Mouse (Mus musculus): ENCODE measurements around the gene Nme7. TPM values are rescaled to one million over a fixed set of nuclear protein-coding genes. Genes with fewer than 3 reads are reported as not detected.

The Nme7 gene
- total RNA-seq, 2 experiments from 2014 or later = 22.7 to 24.9 TPM

DNA sequence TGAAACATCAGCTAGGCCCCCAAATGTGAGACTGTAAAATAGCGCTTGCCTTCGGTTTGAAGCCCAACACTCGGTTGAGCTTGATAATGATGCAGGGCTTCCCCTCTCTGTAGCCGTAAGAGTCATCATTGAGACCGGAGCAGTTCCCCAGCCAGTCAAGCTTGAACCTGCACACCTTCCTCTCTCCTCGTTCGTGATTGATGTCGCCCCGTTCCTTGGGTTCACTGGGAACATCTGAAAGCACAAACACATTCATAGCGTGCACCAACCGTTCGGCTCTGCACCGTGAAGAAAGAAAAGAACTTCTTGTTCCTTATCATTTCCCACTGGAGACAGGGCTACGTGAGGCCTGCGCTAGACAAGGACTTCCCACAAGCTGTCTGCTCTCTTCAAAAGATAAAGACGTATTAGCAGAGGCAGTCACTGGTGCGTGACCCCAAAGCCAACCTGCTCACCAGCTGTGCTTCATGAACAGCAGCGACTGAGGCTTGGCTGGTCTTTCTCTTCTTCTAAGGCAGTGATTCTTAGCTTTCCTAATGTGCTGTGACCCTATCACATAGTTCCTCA is 137.6 kb downstream of the Nme7 start:
- no peak for TF ChIP-seq CTCF (IDR thresholded peaks at IDR 0.05)
- DNase-seq (ENCODE audit: extremely low spot score in 1 of 2, low spot score in 2 of 2) = no peak
- no peak overlapping the region for H3K4me3 ChIP-seq
- intact Hi-C loops (cut with DNase I) = no loop called here
- no peak overlapping the region for H3K27ac ChIP-seq

DNA sequence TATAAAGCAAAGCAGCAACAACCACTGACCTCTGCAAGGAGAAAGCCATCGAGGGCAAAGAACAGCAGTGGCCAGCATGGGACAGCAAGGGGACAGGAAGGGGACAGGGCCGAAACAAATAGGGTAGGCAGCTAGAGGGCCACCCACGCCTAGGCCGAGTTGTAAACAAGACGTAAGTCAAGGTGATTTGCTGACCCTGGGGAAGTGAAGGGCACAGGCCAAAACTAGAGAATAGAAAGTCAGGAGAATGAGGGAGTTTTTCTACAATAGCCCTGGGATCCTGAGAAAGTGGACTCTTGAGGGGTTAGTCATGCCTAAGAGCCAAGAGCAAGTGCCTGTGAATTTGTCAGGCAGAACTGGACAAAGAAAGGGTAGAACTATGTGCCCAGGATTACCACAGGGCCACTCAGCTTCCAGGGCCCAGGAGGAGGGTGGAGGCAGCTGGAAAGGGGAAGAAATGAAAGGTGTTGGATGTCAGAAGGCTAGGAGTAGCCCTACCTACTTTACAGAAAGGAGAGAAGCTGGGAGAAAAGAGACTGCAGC is 141.8 kb downstream of the Nme7 start:
- no peak for TF ChIP-seq CTCF (IDR thresholded peaks at IDR 0.05)
- no peak for DNase-seq (ENCODE audit: extremely low spot score in 1 of 2, low spot score in 2 of 2)
- no peak overlapping the region for H3K4me3 ChIP-seq
- intact Hi-C loops (cut with DNase I) = no loop called here
- 0 out of 2 replicates have a peak overlapping the region, but pooled peaks have one; percentile 19 for H3K27ac ChIP-seq

DNA sequence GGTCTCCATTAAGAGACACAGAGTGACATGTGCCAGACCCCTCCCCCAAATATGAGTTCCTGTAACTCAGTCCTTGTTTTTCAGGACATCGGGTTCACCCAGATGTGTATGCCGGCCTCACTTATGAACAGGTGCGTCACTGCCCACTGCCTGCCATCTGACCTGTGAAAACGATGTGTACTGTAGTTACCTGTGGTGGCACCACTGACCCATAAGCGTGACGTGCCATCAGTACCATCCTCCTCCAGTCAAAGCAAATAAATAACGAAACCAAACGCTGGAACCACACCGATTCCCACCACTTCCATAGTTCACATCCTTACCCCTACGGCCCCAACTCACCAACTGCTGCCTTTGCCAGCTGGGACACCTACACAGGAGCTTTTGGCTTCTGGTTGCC is 142.6 kb downstream of the Nme7 start:
- no peak for TF ChIP-seq CTCF (IDR thresholded peaks at IDR 0.05)
- DNase-seq (ENCODE audit: extremely low spot score in 1 of 2, low spot score in 2 of 2) = no peak
- H3K4me3 ChIP-seq = 0 out of 2 replicates have a peak overlapping the region, but pooled peaks have one; percentile 11
- intact Hi-C loops (cut with DNase I) = no loop called here
- H3K27ac ChIP-seq = no peak overlapping the region; the same call in 1 of the 2 replicates

DNA sequence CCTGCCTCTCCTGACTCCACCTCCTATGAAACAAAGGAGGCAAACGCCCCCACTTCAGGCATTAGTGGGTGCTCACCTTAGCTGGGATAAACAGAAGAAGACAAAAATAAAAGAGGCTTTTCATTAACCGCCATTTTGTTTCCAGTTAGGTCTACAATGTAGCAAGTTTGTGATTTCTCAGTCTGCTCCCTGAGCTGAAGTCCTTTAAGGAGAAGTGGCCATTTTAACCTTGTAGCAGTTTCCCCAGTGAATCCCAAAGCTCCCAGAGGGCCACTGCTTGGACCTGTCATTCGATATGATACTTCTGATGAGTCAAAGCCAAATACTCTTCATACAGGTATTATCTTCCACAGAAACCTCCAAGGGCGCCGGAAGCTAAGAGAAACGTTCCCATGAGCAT is 143.6 kb downstream of the Nme7 start:
- TF ChIP-seq CTCF (IDR thresholded peaks at IDR 0.05) = no peak
- no peak for DNase-seq (ENCODE audit: extremely low spot score in 1 of 2, low spot score in 2 of 2)
- H3K4me3 ChIP-seq = no peak overlapping the region
- intact Hi-C loops (cut with DNase I) = no loop called here
- H3K27ac ChIP-seq = no peak overlapping the region; the same call in 1 of the 2 replicates

DNA sequence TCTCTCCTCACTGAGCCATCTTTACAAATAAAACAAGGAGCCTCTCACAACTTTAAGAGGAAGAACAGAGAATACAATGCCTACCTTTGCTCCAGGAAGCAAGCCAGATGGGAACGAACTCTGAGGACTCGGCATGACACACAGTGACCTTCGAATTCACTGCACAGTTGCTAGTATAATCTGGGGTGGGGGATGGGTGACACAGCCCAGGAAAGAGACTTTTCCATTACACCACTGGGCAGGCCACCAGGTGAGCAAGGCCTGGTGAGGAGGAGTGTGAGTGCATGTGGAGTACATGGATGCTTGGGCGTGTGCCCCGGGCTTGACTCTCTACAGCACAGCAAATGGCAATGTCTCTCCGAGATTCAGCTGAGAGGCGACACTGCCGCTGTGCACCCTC is 145.7 kb downstream of the Nme7 start:
- Histone ChIP-seq H3K27ac (no peak overlapping the region; the same call in 1 of the 2 replicates), H3K4me3 (peak overlapping the region; percentile 2; the same call in 1 of the 2 replicates)
- no peak for DNase-seq (ENCODE audit: extremely low spot score in 1 of 2, low spot score in 2 of 2)
- intact Hi-C loops (cut with DNase I) = no loop called here
- no peak for TF ChIP-seq CTCF (IDR thresholded peaks at IDR 0.05)

DNA sequence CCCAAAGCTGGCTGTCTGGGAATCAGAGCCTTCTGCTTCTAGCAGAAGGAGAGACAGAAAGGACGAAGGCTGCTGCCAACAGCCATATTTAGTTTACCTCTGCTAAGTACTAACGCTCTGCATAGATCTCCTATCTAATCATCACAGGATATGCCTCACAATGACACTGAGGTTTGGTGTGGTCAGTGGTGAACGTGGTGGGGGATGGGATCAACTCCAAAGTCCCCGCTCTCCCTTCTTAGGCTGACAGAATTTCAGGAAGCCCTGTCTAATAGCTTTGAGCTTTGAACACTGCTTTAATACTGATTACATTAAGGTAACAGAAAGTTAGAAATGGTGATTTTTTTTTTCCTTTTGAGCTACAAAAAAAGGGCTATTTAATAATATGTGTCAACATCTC is 146.3 kb downstream of the Nme7 start:
- Histone ChIP-seq H3K4me3 (peak overlapping the region; percentile 2; the same call in 1 of the 2 replicates), H3K27ac (no peak overlapping the region; the same call in 1 of the 2 replicates)
- no peak for DNase-seq (ENCODE audit: extremely low spot score in 1 of 2, low spot score in 2 of 2)
- no peak for TF ChIP-seq CTCF (IDR thresholded peaks at IDR 0.05)
- intact Hi-C loops (cut with DNase I) = no loop called here

DNA sequence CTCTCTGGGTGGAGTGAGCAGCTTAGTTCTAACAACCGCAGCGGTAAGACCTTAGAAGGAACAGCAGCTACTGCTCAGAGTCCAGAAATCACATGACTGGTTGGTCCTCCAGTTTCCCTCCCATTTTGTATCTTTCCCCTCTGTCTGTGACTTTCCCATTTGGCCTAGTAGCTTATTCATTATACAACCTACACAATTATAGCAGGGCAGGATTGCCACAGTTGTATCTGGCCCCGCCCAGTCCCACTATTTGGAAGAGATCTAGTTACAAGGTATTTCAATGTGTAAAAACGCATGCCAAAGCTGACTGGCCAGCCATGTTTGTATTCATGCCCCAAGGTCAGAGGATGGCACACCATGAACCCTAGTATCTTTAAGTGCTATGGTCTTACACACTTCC is 146.7 kb downstream of the Nme7 start:
- TF ChIP-seq CTCF (IDR thresholded peaks at IDR 0.05) = no peak
- H3K27ac ChIP-seq = no peak overlapping the region; the same call in 1 of the 2 replicates
- H3K4me3 ChIP-seq = no peak overlapping the region; the same call in 1 of the 2 replicates
- DNase-seq (ENCODE audit: extremely low spot score in 1 of 2, low spot score in 2 of 2) = no peak
- intact Hi-C loops (cut with DNase I) = no loop called here

DNA sequence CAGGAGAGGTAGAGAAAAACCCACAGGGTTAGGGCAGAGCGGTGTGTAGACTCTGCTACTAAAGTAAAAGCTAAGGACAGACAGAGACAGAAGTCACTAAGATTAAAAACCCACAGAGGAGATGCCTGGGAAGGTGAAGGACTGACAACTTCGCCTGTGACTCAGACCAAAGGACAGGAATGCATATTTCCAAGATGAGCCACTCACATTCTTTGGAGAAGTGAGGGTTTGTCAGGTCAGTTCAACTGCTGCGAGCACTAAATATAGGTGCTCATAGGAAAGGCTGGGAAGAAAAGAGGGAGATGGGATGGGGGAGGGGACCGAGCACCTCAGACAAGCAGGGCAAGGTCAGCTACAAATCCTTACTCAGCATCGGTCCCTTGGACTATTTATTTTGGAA is 147.4 kb downstream of the Nme7 start:
- DNase-seq (ENCODE audit: extremely low spot score in 1 of 2, low spot score in 2 of 2) = no peak
- no peak overlapping the region; the same call in 1 of the 2 replicates for H3K27ac ChIP-seq
- intact Hi-C loops (cut with DNase I) = no loop called here

DNA sequence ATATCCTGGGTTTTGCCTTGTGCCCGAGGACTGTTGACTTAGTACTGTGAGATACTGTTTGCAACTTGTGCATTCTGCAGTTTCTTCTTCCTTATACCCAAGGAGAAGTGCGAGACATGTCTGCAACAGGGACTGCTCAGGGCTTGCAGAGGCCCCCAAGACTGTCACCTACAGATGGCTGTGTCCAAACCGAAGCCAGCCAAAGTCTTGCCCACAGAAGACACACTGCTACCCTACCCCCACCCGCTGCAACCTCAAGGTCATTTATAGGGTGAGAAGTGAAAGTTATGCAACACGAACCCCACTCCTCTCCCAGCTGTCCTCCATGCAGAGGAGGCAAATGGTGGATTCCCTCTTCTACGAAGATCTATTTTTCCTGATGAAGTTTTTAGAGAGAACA is 148.7 kb downstream of the Nme7 start:
- Histone ChIP-seq H3K4me3 (peak overlapping the region; percentile 7; the same call in 1 of the 2 replicates), H3K27ac (peak overlapping the region; percentile 99)
- no peak for DNase-seq (ENCODE audit: extremely low spot score in 1 of 2, low spot score in 2 of 2)
- TF ChIP-seq CTCF (IDR thresholded peaks at IDR 0.05) = no peak
- intact Hi-C loops (cut with DNase I) = no loop called here

More for the DNA sequence above, 147.4 kb downstream of the Nme7 start:
- TF ChIP-seq CTCF (IDR thresholded peaks at IDR 0.05) = no peak
- H3K4me3 ChIP-seq = no peak overlapping the region

DNA sequence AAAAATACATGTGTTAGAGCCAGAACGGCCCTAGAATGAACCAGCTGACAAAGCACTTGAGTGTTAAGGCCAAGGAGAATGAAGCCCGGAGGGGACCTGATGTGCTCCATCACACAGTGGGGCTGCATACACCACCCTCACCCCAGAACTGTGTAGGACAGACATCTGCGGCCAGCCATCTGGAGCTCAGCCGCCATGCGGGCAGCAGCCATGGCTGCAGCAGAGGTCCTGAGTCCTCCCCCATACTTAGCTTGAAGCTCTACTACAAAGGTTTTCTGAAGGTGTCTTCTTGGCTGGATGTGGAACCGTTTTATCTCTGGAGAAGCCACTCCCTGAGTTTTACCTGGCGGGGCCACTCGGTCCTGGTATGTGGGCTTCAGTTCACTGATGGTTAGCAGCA is 149.2 kb downstream of the Nme7 start:
- peak overlapping the region; percentile 99; the same call in 1 of the 2 replicates for H3K27ac ChIP-seq
- intact Hi-C loops (cut with DNase I) = no loop called here

DNA sequence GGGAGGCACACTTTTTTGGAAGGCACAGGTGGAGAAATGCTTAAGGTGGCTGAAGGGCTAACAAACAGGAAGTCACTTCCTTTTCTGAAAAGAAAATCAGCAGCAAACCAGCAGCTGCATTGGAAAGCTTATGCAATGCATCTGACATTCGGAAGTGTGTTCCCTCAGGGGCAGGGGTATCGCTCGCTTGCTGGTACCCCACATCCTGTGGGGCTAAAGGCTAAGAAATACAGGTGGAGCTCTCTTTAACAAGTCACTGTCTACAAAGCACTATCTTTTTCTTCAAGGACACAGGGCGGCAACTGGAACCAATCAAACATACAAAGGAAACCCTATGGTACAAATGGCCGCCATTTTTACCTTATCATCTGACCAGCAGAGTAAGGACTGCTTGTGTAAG is 149.8 kb downstream of the Nme7 start:
- peak overlapping the region; percentile 99 for H3K27ac ChIP-seq
- peak overlapping the region; percentile 94 for H3K4me3 ChIP-seq
- no peak for DNase-seq (ENCODE audit: extremely low spot score in 1 of 2, low spot score in 2 of 2)
- no peak for TF ChIP-seq CTCF (IDR thresholded peaks at IDR 0.05)
- intact Hi-C loops (cut with DNase I) = no loop called here

More for the DNA sequence above, 149.2 kb downstream of the Nme7 start:
- H3K4me3 ChIP-seq = peak overlapping the region; percentile 94
- no peak for DNase-seq (ENCODE audit: extremely low spot score in 1 of 2, low spot score in 2 of 2)
- no peak for TF ChIP-seq CTCF (IDR thresholded peaks at IDR 0.05)

DNA sequence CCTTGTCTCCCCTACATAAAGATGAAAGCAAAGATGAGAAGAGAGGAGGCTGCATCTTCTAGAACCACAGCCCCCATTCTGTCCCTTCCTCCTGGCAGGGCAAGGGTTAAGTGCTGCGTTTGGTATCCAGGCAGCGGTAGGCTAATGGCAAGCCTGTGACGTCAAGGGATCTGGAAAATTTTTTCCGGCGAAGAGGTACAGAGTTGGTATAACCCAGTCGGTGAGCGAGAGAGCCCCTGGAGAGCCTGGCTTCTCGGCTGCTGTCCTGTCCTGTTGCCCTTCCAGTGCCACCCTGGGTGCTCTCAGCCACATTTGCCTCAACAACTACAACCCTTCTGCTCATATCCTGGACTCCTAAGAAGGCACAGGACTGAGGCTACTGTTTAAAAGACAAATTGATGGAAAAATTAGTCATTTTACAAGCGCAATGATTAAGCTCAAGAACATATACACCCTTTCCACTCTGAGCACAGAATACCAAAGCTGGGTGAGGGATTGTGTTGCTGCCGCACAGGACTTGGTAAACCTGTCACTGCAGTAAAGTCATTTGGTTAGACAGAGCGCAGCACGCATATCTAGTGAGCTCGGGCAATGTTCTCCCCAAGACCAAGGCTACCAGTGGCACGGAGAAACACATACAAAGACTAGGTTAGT is 151.0 kb downstream of the Nme7 start:
- H3K27ac ChIP-seq = peak overlapping the region; percentile 99
- peak; percentile 72 to 76 for DNase-seq (ENCODE audit: extremely low spot score in 1 of 2, low spot score in 2 of 2)
- intact Hi-C loops (cut with DNase I) = loop anchor here (5.0 kb wide), 5 partner anchors 302 to 662 kb away; no protein-coding TSS in a partner anchor

More for the DNA sequence above, 151.0 kb downstream of the Nme7 start:
- peak overlapping the region; percentile 94 for H3K4me3 ChIP-seq
- no peak for TF ChIP-seq CTCF (IDR thresholded peaks at IDR 0.05)
